In the genomic region with DNA sequence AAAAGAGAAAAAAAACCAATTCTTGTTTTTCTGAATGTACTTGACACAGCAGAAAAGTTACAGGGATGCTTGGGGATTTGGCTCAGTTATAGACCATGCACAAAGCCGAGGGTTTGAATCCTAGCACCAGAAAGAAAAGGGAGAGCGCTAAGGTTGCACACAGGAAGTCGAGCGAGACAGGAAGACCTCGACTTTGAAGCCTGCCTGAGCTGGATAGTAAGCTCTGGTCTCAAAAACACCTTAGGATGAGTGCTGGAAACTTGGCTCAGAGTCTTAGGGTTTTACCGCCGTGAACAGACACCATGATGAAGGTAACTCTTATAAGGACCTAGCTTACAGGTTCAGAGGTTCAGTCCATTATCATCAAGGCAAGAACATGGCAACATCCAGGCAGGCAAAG, we compare ENCODE assay signal across 35 mouse cellular contexts. TPM values are rescaled to one million over a fixed set of nuclear protein-coding genes. Genes with fewer than 3 reads are reported as not detected.
DNase-seq lines count a peak whose midpoint lies in the region; ATAC-seq and TF ChIP-seq lines count a peak whose summit lies in the region.
"Had no signal": no experiment of that assay in that cellular context is flagged by ENCODE, and none has a peak within 500 bp of the region (broad histone marks: within the 10 kb centered on the region; RNA-seq: fewer than 3 reads in every experiment).

No protein-coding gene starts in this region.

- H3K27ac ChIP-seq in gastrocnemius, adult 2 months = peak overlapping the region; percentile 94; the same call in 1 of the 2 replicates
- H3K27ac ChIP-seq: embryonic facial prominence, embryonic 10.5 days; embryonic facial prominence, embryonic 13.5 days; forebrain, embryonic 12.5 days; heart, embryonic 15.5 days; hindbrain, embryonic 14.5 days; hindbrain, postnatal 0 days; intestine, embryonic 15.5 days had no signal

- no peak overlapping the region for H3K4me3 ChIP-seq in gastrocnemius, adult 2 months
- H3K4me3 ChIP-seq: embryonic facial prominence, embryonic 10.5 days; embryonic facial prominence, embryonic 13.5 days; erythroblast, embryonic 14.5 days; forebrain, embryonic 12.5 days; heart, embryonic 12.5 days; heart, embryonic 15.5 days; intestine, embryonic 15.5 days had no signal

- ATAC-seq in activated CD4-positive, CD25-positive, alpha-beta regulatory T cell, adult 4 months = peak; percentile 49
- ATAC-seq: forebrain, postnatal 0 days; hindbrain, postnatal 0 days; intestine, embryonic 15.5 days; Patski had no signal

- intact Hi-C loops in gastrocnemius, adult 2 months (cut with DNase I) = no loop called here

- DNase-seq in gastrocnemius, adult 2 months = no peak
- DNase-seq in gastrocnemius, adult 18-20 months (ENCODE audit: low spot score) = no peak
- peak; percentile 25 for DNase-seq in thymus, postnatal 14 days
- no peak for DNase-seq in thymus, postnatal 25 days
- DNase-seq in naive thymus-derived CD4-positive, alpha-beta T cell, adult 2 months (ENCODE audit: low read depth) = peak; percentile 74
- no peak for DNase-seq in ovary, postnatal 14 days (ENCODE audit: low spot score)
- DNase-seq in frontal cortex, postnatal 14 days (ENCODE audit: low spot score in 2 of 2) = no peak
- DNase-seq: adrenal gland, adult 8-10 months; adrenal gland, postnatal 25 days; cerebellum, adult 11-12 months; cerebellum, adult 8-10 months; cerebellum, postnatal 10 days; cerebellum, postnatal 36 days; embryo, embryonic 11 days; forebrain, postnatal 0 days; gastrocnemius, postnatal 14 days; heart, adult 18-20 months; heart, postnatal 10 days; heart, postnatal 4 days; kidney, adult 11 months had no signal

- no peak for TF ChIP-seq CTCF in gastrocnemius, adult 2 months (IDR thresholded peaks at IDR 0.05)

RNA-seq across cellular contexts. Expression of gene Orai1, which starts 6.6 kb away (rescaled TPM):
- 10 to 100 TPM; 32.1 to 38.7 TPM for total RNA-seq in gastrocnemius, adult 2 months (2021)
- total RNA-seq in gastrocnemius, adult 18-20 months (2021) = 10 to 100 TPM; 31.9 to 33.4 TPM
- 1 to 10 TPM; 8.1 to 9.4 TPM for polyA plus RNA-seq in activated CD4-positive, CD25-positive, alpha-beta regulatory T cell, adult 4 months (2017; shearing (Covaris generic))

RNA-seq across cellular contexts. Expression of gene Morn3, which starts 25.4 kb away (rescaled TPM):
- total RNA-seq in gastrocnemius, adult 2 months (2021) = not detected
- not detected for total RNA-seq in gastrocnemius, adult 18-20 months (2021)
- 1 to 10 TPM; 3.2 to 4.9 TPM for polyA plus RNA-seq in activated CD4-positive, CD25-positive, alpha-beta regulatory T cell, adult 4 months (2017; shearing (Covaris generic))
- total RNA-seq: adrenal gland, adult 8-10 months; adrenal gland, postnatal 25 days; CH12.LX; forebrain, postnatal 0 days; G1E; gastrocnemius, postnatal 14 days; gastrocnemius, postnatal 4 days; heart, adult 18-20 months; heart, postnatal 10 days; heart, postnatal 4 days; hindbrain, postnatal 0 days had no signal
- polyA plus RNA-seq: embryonic facial prominence, embryonic 10.5 days; embryonic facial prominence, embryonic 13.5 days; erythroblast, embryonic 14.5 days; frontal cortex, adult 2 months; G1E; heart, embryonic 12.5 days; heart, embryonic 15.5 days had no signal

RNA-seq across cellular contexts. Expression of gene Kdm2b, which starts 31.8 kb away (rescaled TPM):
- total RNA-seq in gastrocnemius, adult 2 months (2021) = 10 to 100 TPM; 11.5 to 13.3 TPM
- 10 to 100 TPM; 13.1 to 17.1 TPM for total RNA-seq in gastrocnemius, adult 18-20 months (2021)
- 10 to 100 TPM; 28.2 to 43.2 TPM for polyA plus RNA-seq in activated CD4-positive, CD25-positive, alpha-beta regulatory T cell, adult 4 months (2017; shearing (Covaris generic))

RNA-seq across cellular contexts. Expression of gene Tmem120b, which starts 46.8 kb away (rescaled TPM):
- total RNA-seq in gastrocnemius, adult 2 months (2021) = 10 to 100 TPM; 19.2 to 23.2 TPM
- 10 to 100 TPM; 16.8 to 19.6 TPM for total RNA-seq in gastrocnemius, adult 18-20 months (2021)
- 1 to 10 TPM; 2.2 to 2.3 TPM for polyA plus RNA-seq in activated CD4-positive, CD25-positive, alpha-beta regulatory T cell, adult 4 months (2017; shearing (Covaris generic))

Comparison
In these comparisons a context has a peak if more than half of its experiments do, and no peak if none do; other contexts are left out.
1. DNase-seq: peak in thymus, postnatal 14 days (single experiment) and naive thymus-derived CD4-positive, alpha-beta T cell, adult 2 months (single experiment); none in gastrocnemius, adult 2 months (single experiment), gastrocnemius, adult 18-20 months (single experiment), thymus, postnatal 25 days (single experiment), ovary, postnatal 14 days (single experiment) and frontal cortex, postnatal 14 days (0 of 2).